Mouse (Mus musculus): ENCODE measurements around the gene Cldn10. TPM values are rescaled to one million over a fixed set of nuclear protein-coding genes. Genes with fewer than 3 reads are reported as not detected.
A peak's percentile ranks its signal among the peaks of the same experiment; 100 is the strongest.

Cldn10 gene
- polyA plus RNA-seq, 1 experiment = 0.89 TPM

DNA sequence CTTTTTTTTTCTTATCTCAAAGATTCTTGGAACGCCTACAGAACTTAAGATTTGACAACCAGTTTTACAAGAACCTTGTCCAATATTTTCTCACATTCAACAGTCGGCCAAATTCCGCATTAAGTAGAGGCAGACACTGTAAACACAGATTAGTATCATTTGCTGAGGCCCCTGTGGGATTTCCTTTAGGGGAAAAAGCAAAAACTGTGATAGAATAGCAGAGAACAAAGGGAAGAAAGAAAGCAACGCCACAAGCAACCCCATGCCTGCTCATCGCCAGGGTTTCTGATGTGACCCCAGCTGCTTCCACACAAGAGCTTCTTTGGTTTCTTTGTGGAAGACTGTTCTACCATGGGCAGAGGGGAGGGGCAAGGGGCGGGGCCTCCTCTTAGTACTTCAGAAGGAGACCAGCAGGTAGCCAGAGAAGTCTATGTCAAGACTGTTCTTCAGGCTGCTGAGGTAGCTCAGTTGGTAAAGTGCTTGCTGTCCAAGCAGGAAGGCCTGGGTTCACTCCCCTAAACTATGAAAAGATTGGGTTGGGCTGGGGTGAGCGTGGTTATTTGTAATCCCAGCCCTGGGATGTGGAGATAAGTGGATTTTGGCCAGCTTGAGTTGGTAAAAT lies 39.7 kb downstream of the Cldn10 start:
- H3K27ac ChIP-seq (ENCODE audit: control insufficient read depth, insufficient read depth, low read length) = no peak overlapping the region
- no peaks in the 10 kb centered on the region for H3K27me3 ChIP-seq (ENCODE audit: control insufficient read depth, insufficient read depth, low read length)
- peaks cover 23% of the 10 kb centered on the region for H3K4me1 ChIP-seq (replicated peaks; ENCODE audit: control insufficient read depth, insufficient read depth, low read length)
- WGBS = 54% methylated on average over 7 of the region's 7 CpGs
- no peaks in the 10 kb centered on the region for H3K36me3 ChIP-seq (ENCODE audit: control insufficient read depth, insufficient read depth, low read length)
- no peak overlapping the region for H3K4me3 ChIP-seq (ENCODE audit: control insufficient read depth, insufficient read depth, low read length)
- TF ChIP-seq POLR2A (IDR thresholded peaks at IDR 0.05; ENCODE audit: control insufficient read depth, extremely low read depth, insufficient read depth, low read length, poor library complexity) (no peak), CTCF (IDR thresholded peaks at IDR 0.05; ENCODE audit: borderline replicate concordance, control insufficient read depth, extremely low read depth, insufficient read depth, low read length, poor library complexity) (no peak)
- no peak for DNase-seq

DNA sequence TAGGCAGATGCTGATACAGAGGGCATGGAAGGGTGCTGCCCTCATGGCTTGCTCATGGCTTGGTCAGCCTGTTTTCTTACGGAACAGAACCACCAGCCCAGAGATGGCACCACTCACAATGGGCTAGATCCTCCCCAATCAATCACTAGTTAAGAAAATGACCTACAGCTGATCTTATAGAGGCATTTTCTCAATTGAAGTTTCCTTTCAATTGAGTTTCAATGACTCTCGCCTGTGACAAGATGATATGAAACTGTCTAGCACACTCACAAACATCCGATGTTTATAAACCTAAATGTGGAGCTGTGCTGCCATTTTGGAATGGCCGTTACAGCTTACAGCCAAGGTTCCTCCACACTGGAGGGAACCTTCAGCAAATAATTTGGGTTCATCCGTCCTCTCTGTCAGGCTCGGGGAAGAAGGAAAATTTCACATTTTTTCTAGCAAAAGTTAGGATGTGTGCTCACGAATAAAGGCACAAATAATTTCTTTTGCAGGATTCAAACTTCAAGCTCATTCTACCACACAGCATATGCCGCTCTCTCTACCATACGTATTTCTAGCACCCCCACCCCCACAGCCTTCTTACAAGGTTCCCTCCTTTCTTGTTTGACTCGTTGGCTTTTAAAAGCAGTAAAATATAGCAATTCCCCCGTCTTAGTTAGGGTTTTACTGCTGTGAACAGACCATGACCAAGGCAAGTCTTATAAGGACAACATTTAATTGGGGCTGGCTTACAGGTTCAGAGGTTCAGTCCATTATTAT lies 41.8 kb downstream of the Cldn10 start:
- H3K27me3 ChIP-seq (ENCODE audit: control insufficient read depth, insufficient read depth, low read length) = no peaks in the 10 kb centered on the region
- no peaks in the 10 kb centered on the region for H3K36me3 ChIP-seq (ENCODE audit: control insufficient read depth, insufficient read depth, low read length)
- H3K4me1 ChIP-seq (replicated peaks; ENCODE audit: control insufficient read depth, insufficient read depth, low read length) = peaks cover 27% of the 10 kb centered on the region
- DNase-seq = no peak
- no peak for TF ChIP-seq CTCF (IDR thresholded peaks at IDR 0.05; ENCODE audit: borderline replicate concordance, control insufficient read depth, extremely low read depth, insufficient read depth, low read length, poor library complexity)
- TF ChIP-seq POLR2A (IDR thresholded peaks at IDR 0.05; ENCODE audit: control insufficient read depth, extremely low read depth, insufficient read depth, low read length, poor library complexity) = no peak
- WGBS = 96% methylated on average over 11 of the region's 11 CpGs
- H3K4me3 ChIP-seq (ENCODE audit: control insufficient read depth, insufficient read depth, low read length) = no peak overlapping the region
- no peak overlapping the region for H3K27ac ChIP-seq (ENCODE audit: control insufficient read depth, insufficient read depth, low read length)

DNA sequence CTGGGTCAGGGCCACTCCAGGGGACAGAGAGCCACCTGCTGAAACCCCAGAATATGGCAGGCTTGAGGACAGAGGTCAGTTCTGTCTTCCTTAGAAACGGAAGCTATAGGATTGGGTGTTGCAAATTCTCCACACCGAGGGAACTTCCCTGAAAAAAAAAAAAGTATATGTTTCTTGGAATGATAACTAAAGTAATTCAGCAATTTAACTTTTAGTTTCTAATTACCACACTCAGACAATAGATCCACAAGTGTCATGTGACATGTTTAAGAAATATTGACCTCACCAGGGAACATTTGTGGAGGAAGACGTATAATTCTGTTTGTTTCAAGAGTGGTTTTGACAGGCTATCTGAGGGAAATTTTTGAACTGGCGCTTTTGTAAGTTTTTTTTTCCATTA lies 43.9 kb downstream of the Cldn10 start:
- 88% methylated on average over 4 of the region's 4 CpGs for WGBS
- Histone ChIP-seq H3K4me1 (replicated peaks; ENCODE audit: control insufficient read depth, insufficient read depth, low read length) (peaks cover 29% of the 10 kb centered on the region), H3K27ac (ENCODE audit: control insufficient read depth, insufficient read depth, low read length) (no peak overlapping the region), H3K4me3 (ENCODE audit: control insufficient read depth, insufficient read depth, low read length) (no peak overlapping the region), H3K27me3 (ENCODE audit: control insufficient read depth, insufficient read depth, low read length) (no peaks in the 10 kb centered on the region), H3K36me3 (ENCODE audit: control insufficient read depth, insufficient read depth, low read length) (no peaks in the 10 kb centered on the region)
- DNase-seq = no peak
- TF ChIP-seq POLR2A (IDR thresholded peaks at IDR 0.05; ENCODE audit: control insufficient read depth, extremely low read depth, insufficient read depth, low read length, poor library complexity) (no peak), CTCF (IDR thresholded peaks at IDR 0.05; ENCODE audit: borderline replicate concordance, control insufficient read depth, extremely low read depth, insufficient read depth, low read length, poor library complexity) (no peak)

DNA sequence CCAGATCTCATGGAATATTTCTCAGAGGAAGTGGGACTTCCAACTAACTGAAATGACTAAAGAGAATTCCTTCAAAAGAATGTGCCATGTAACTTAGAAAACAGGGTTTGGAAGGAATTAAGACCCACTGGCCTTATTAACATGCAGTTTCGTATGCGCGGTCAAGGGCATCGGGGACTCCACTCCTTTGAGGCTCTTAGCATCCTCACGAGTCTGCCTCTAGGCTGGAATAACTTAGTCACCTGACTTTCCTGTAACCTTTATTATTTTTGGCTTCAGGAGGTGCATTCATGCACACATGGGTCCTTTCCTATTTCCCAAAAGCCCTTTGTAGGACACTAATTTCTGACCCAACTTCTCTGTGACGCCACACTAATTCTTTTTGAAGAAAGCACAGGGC lies 45.5 kb downstream of the Cldn10 start:
- 95% methylated on average over 6 of the region's 6 CpGs for WGBS
- TF ChIP-seq POLR2A (IDR thresholded peaks at IDR 0.05; ENCODE audit: control insufficient read depth, extremely low read depth, insufficient read depth, low read length, poor library complexity) = no peak
- TF ChIP-seq CTCF (IDR thresholded peaks at IDR 0.05; ENCODE audit: borderline replicate concordance, control insufficient read depth, extremely low read depth, insufficient read depth, low read length, poor library complexity) = no peak
- DNase-seq = no peak

DNA sequence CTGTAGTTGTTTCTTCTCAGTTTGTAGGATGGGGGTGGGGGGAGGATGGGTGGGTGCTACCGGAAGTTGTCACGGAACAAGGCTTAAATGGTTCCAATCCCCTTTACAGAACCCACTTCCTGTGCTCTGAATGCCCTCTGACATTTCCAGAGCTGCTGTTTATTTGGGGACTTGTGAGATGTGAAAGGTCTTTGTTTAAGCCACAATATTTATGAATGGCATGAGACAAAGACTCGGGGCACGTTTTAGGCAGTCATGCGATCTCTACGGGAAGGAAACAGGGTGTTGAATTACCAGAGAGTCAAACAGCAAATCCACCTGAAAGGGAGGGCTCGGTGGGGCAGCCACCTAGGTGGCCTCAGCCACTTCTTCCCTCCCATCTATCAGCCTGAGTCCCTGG lies 46.6 kb downstream of the Cldn10 start:
- WGBS = 3% methylated on average over 7 of the region's 7 CpGs
- peak; percentile 58 for DNase-seq
- H3K4me3 ChIP-seq (ENCODE audit: control insufficient read depth, insufficient read depth, low read length) = no peak overlapping the region
- peak overlapping the region; percentile 100 for H3K27ac ChIP-seq (ENCODE audit: control insufficient read depth, insufficient read depth, low read length)
- no peak for TF ChIP-seq POLR2A (IDR thresholded peaks at IDR 0.05; ENCODE audit: control insufficient read depth, extremely low read depth, insufficient read depth, low read length, poor library complexity)
- TF ChIP-seq CTCF (IDR thresholded peaks at IDR 0.05; ENCODE audit: borderline replicate concordance, control insufficient read depth, extremely low read depth, insufficient read depth, low read length, poor library complexity) = no peak
- peaks cover 32% of the 10 kb centered on the region for H3K4me1 ChIP-seq (replicated peaks; ENCODE audit: control insufficient read depth, insufficient read depth, low read length)
- H3K36me3 ChIP-seq (ENCODE audit: control insufficient read depth, insufficient read depth, low read length) = no peaks in the 10 kb centered on the region
- H3K27me3 ChIP-seq (ENCODE audit: control insufficient read depth, insufficient read depth, low read length) = no peaks in the 10 kb centered on the region

More for the DNA sequence above, 45.5 kb downstream of the Cldn10 start:
- Histone ChIP-seq H3K27me3 (ENCODE audit: control insufficient read depth, insufficient read depth, low read length) (no peaks in the 10 kb centered on the region), H3K27ac (ENCODE audit: control insufficient read depth, insufficient read depth, low read length) (no peak overlapping the region; the same call in 1 of the 2 replicates), H3K36me3 (ENCODE audit: control insufficient read depth, insufficient read depth, low read length) (no peaks in the 10 kb centered on the region), H3K4me3 (ENCODE audit: control insufficient read depth, insufficient read depth, low read length) (no peak overlapping the region), H3K4me1 (replicated peaks; ENCODE audit: control insufficient read depth, insufficient read depth, low read length) (peaks cover 30% of the 10 kb centered on the region)

DNA sequence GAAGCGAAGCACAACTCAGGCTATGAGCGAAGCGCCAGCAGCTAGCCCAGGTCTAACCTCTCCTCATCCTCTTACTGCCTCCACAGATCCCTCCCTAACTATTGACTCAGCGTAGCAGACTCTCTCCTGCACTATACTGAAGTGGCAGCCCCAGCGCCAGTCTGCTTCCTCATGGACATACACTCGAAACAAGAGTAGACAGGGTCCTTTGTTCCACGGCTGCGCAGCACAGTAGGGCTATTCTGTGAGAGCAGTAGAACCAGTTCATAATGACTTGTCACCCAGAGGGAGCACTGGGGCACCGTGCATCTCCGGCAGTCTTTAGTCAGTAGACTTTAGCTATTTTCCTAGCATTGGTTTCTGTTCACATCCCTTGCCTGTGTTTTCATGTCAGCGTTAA lies 48.4 kb downstream of the Cldn10 start:
- no peak for DNase-seq
- peaks cover 37% of the 10 kb centered on the region for H3K4me1 ChIP-seq (replicated peaks; ENCODE audit: control insufficient read depth, insufficient read depth, low read length)
- no peaks in the 10 kb centered on the region for H3K36me3 ChIP-seq (ENCODE audit: control insufficient read depth, insufficient read depth, low read length)
- TF ChIP-seq POLR2A (IDR thresholded peaks at IDR 0.05; ENCODE audit: control insufficient read depth, extremely low read depth, insufficient read depth, low read length, poor library complexity) = no peak
- TF ChIP-seq CTCF (IDR thresholded peaks at IDR 0.05; ENCODE audit: borderline replicate concordance, control insufficient read depth, extremely low read depth, insufficient read depth, low read length, poor library complexity) = no peak
- H3K27me3 ChIP-seq (ENCODE audit: control insufficient read depth, insufficient read depth, low read length) = no peaks in the 10 kb centered on the region
- 97% methylated on average over 11 of the region's 11 CpGs for WGBS
- no peak overlapping the region for H3K4me3 ChIP-seq (ENCODE audit: control insufficient read depth, insufficient read depth, low read length)
- no peak overlapping the region for H3K27ac ChIP-seq (ENCODE audit: control insufficient read depth, insufficient read depth, low read length)
